In the genomic region with DNA sequence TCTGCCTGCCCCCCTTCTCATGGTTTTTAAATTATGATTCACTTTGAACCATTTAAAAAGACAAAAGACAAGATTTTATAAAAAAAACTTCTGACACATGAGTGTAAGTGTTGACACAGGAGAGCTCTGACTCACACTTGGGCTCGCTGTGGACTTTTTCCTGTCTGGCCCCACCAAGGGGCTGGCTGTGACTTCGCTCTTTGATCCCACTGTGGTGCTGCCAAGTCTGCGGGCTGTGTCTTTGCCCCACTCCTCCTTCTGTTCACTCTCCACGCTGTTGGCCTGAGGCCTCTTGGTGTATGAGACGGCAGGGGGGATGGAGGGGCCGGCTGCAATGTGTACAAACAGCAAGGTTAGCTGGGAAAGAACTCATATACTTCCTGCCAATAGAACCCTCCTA, we compare ENCODE assay signal across 15 mouse cellular contexts. TPM values are rescaled to one million over a fixed set of nuclear protein-coding genes. Genes with fewer than 3 reads are reported as not detected.
DNase-seq lines count a peak whose midpoint lies in the region; ATAC-seq and TF ChIP-seq lines count a peak whose summit lies in the region.
"Had no signal": no experiment of that assay in that cellular context is flagged by ENCODE, and none has a peak within 500 bp of the region (broad histone marks: within the 10 kb centered on the region; RNA-seq: fewer than 3 reads in every experiment).

No protein-coding gene starts in this region.

- no peak overlapping the region for H3K4me2 ChIP-seq in heart, postnatal 0 days (ENCODE audit: low read depth, low read length)
- H3K4me2 ChIP-seq in liver, postnatal 0 days (ENCODE audit: low read depth, low read length) = no peak overlapping the region
- no peak overlapping the region for H3K4me2 ChIP-seq in liver, embryonic 11.5 days
- H3K4me2 ChIP-seq: embryonic facial prominence, embryonic 15.5 days; hindbrain, embryonic 15.5 days; midbrain, embryonic 13.5 days; neural tube, embryonic 13.5 days had no signal

- no peak for TF ChIP-seq EP300 in heart, postnatal 0 days (IDR thresholded peaks at IDR 0.05; ENCODE audit: low read depth)
- TF ChIP-seq EP300 in liver, postnatal 0 days (IDR thresholded peaks at IDR 0.05; ENCODE audit: low read depth) = no peak

- TF ChIP-seq CTCF in heart, postnatal 0 days (IDR thresholded peaks at IDR 0.05; ENCODE audit: low read depth) = no peak
- no peak for TF ChIP-seq CTCF in liver, postnatal 0 days (IDR thresholded peaks at IDR 0.05; ENCODE audit: low read depth)

- H3K27me3 ChIP-seq in heart, postnatal 0 days (ENCODE audit: control insufficient read depth, insufficient read depth, low read length) = no peaks in the 10 kb centered on the region
- no peaks in the 10 kb centered on the region for H3K27me3 ChIP-seq in liver, postnatal 0 days (ENCODE audit: insufficient read depth, low read length)
- no peaks in the 10 kb centered on the region for H3K27me3 ChIP-seq in liver, embryonic 11.5 days (replicated peaks; ENCODE audit: control insufficient read depth, insufficient read depth, low read length)
- H3K27me3 ChIP-seq: embryonic facial prominence, embryonic 15.5 days; hindbrain, embryonic 15.5 days; midbrain, embryonic 13.5 days; neural tube, embryonic 13.5 days had no signal

- H3K27ac ChIP-seq in heart, postnatal 0 days (ENCODE audit: low read depth) = no peak overlapping the region
- H3K27ac ChIP-seq in liver, postnatal 0 days (ENCODE audit: low read depth) = no peak overlapping the region
- no peak overlapping the region for H3K27ac ChIP-seq in liver, embryonic 11.5 days (ENCODE audit: low read depth, low read length)
- H3K27ac ChIP-seq: embryonic facial prominence, embryonic 15.5 days; hindbrain, embryonic 15.5 days; midbrain, embryonic 13.5 days; neural tube, embryonic 13.5 days had no signal

- ATAC-seq in heart, postnatal 0 days (ENCODE audit: insufficient read depth, low read depth) = no peak
- peak; percentile 17; the same call in 1 of the 2 replicates for ATAC-seq in liver, postnatal 0 days
- no peak for ATAC-seq in liver, embryonic 11.5 days (replicated peaks; ENCODE audit: low FRiP score)
- ATAC-seq: midbrain, embryonic 13.5 days had no signal

- peak; percentile 46 for DNase-seq in heart, postnatal 0 days (ENCODE audit: low spot score)
- DNase-seq in heart, postnatal 36 days = no peak
- DNase-seq in liver, postnatal 0 days = no peak
- DNase-seq in liver, embryonic 11.5 days (ENCODE audit: low spot score) = no peak
- peak; percentile 91 for DNase-seq in fibroblast of lung, adult 2 months (ENCODE audit: low read depth)
- peak; percentile 64 to 82 for DNase-seq in kidney, postnatal 25 days
- no peak for DNase-seq in retina, embryonic 14.5 days (ENCODE audit: low spot score)
- no peak for DNase-seq in adrenal gland, adult 8-10 months
- DNase-seq: adrenal gland, postnatal 36 days; layer of hippocampus, adult 9-11 months; retina, postnatal 1 day had no signal

- WGBS in heart, postnatal 0 days = 66% methylated on average over 6 of the region's 6 CpGs
- WGBS in liver, postnatal 0 days (ENCODE audit: insufficient replicate concordance) = 71% methylated on average over 6 of the region's 6 CpGs
- 80% methylated on average over 6 of the region's 6 CpGs for WGBS in liver, embryonic 11.5 days

- H3K36me3 ChIP-seq in heart, postnatal 0 days (replicated peaks; ENCODE audit: control insufficient read depth, insufficient read depth, low read length) = peaks cover 8% of the 10 kb centered on the region
- no peaks in the 10 kb centered on the region for H3K36me3 ChIP-seq in liver, postnatal 0 days (replicated peaks; ENCODE audit: insufficient read depth, low read length)
- peaks cover 3% of the 10 kb centered on the region; the same call in 1 of the 2 replicates for H3K36me3 ChIP-seq in liver, embryonic 11.5 days (ENCODE audit: control insufficient read depth, insufficient read depth, low read length)

- H3K4me3 ChIP-seq in heart, postnatal 0 days (ENCODE audit: low read depth, low read length) = no peak overlapping the region
- no peak overlapping the region for H3K4me3 ChIP-seq in liver, postnatal 0 days (ENCODE audit: low read depth, low read length)
- no peak overlapping the region for H3K4me3 ChIP-seq in liver, embryonic 11.5 days (ENCODE audit: low read depth, low read length)
- H3K4me3 ChIP-seq: embryonic facial prominence, embryonic 15.5 days; hindbrain, embryonic 15.5 days; midbrain, embryonic 13.5 days; neural tube, embryonic 13.5 days had no signal

- no peaks in the 10 kb centered on the region for H3K9me3 ChIP-seq in heart, postnatal 0 days (replicated peaks; ENCODE audit: control insufficient read depth, low read length)
- H3K9me3 ChIP-seq in liver, postnatal 0 days (ENCODE audit: low read length) = no peaks in the 10 kb centered on the region
- H3K9me3 ChIP-seq in liver, embryonic 11.5 days (ENCODE audit: control insufficient read depth, low read length) = no peaks in the 10 kb centered on the region
- H3K9me3 ChIP-seq: embryonic facial prominence, embryonic 15.5 days; hindbrain, embryonic 15.5 days; midbrain, embryonic 13.5 days; neural tube, embryonic 13.5 days had no signal

- no peaks in the 10 kb centered on the region for H3K4me1 ChIP-seq in heart, postnatal 0 days (ENCODE audit: control insufficient read depth, insufficient read depth)
- H3K4me1 ChIP-seq in liver, postnatal 0 days (ENCODE audit: insufficient read depth) = 0 out of 2 replicates have a peak, but pooled peaks cover 4% of the 10 kb centered on the region
- H3K4me1 ChIP-seq in liver, embryonic 11.5 days (replicated peaks; ENCODE audit: control insufficient read depth, insufficient read depth, low read length) = no peaks in the 10 kb centered on the region
- H3K4me1 ChIP-seq: embryonic facial prominence, embryonic 15.5 days; hindbrain, embryonic 15.5 days had no signal

- intact Hi-C loops in heart, postnatal 36 days (cut with DNase I) = no loop called here

- no peak overlapping the region for H3K9ac ChIP-seq in heart, postnatal 0 days (replicated peaks; ENCODE audit: low read depth, low read length)
- no peak overlapping the region for H3K9ac ChIP-seq in liver, postnatal 0 days (replicated peaks)
- no peak overlapping the region for H3K9ac ChIP-seq in liver, embryonic 11.5 days (ENCODE audit: low read depth, low read length)
- H3K9ac ChIP-seq: embryonic facial prominence, embryonic 15.5 days; hindbrain, embryonic 15.5 days; midbrain, embryonic 13.5 days; neural tube, embryonic 13.5 days had no signal

RNA-seq across cellular contexts. Expression of gene C130074G19Rik, which starts 28.8 kb away (rescaled TPM):
- total RNA-seq in heart, postnatal 0 days (2014; rRNA removed; ENCODE audit: low replicate concordance) = 10.3 and 10.7 TPM in 2 replicates
- polyA plus RNA-seq in heart, postnatal 0 days (2015; fragmentation: Nextera tagmentation; extraction: Ambion mirVana) = 1.6 and 1.8 TPM in 2 replicates
- total RNA-seq in heart, postnatal 36 days (2021) = 10 to 100 TPM; 18.0 to 19.0 TPM
- polyA plus RNA-seq in liver, postnatal 0 days (2015; fragmentation: Nextera tagmentation; extraction: Ambion mirVana) = 5.6 and 6.5 TPM in 2 replicates
- polyA plus RNA-seq in liver, embryonic 11.5 days (2014; fragmentation: Nextera tagmentation; extraction: Ambion mirVana) = 1.9 and 2.0 TPM in 2 replicates
- 10 to 100 TPM; 30.1 to 57.1 (median 41.9) TPM for total RNA-seq in adrenal gland, adult 8-10 months (2022)

Comparison
In these comparisons a context has a peak if more than half of its experiments do, and no peak if none do; other contexts are left out.
1. DNase-seq: peak in heart, postnatal 0 days (single experiment), fibroblast of lung, adult 2 months (single experiment) and kidney, postnatal 25 days (2 of 2); none in heart, postnatal 36 days (0 of 2), liver, postnatal 0 days (single experiment), liver, embryonic 11.5 days (single experiment), retina, embryonic 14.5 days (single experiment) and adrenal gland, adult 8-10 months (single experiment).